Mouse (Mus musculus): ENCODE measurements at regions not wholly inside any gene's neighbourhood (a gene's known extent, or its start where the extent isn't known, plus 50 kb on each side); places are given as distances from the start of the nearest gene placed in this dataset.

DNA sequence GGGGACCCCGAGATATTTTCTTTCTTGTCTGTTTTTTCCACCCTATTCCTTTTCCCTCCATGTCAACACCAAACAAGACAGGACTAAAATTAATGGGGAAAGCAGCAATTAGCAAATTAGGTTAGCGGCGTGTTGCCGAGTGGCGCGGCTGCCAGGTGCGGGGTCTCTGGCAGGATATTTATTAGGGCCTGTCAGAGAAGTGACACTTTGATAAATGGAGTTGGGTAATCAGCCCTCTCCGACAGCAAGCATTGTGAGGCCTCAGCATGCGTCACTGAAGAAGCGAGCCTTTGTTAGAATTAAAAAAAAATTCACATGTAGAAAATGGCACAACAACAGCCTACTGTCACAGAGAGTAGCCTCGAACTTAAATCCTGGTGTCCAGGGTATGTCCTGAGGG is 162.3 kb downstream of the Dhx35 start:
- Histone ChIP-seq H3K27ac (no peak overlapping the region), H3K4me1 (no peaks in the 10 kb centered on the region), H3K36me3 (replicated peaks) (no peaks in the 10 kb centered on the region), H3K9me3 (no peaks in the 10 kb centered on the region), H3K9ac (no peak overlapping the region), H3K4me2 (no peak overlapping the region), H3K27me3 (replicated peaks) (no peaks in the 10 kb centered on the region), H3K4me3 (no peak overlapping the region)
- WGBS, result 82% methylated on average over 11 of the region's 11 CpGs
- ATAC-seq (replicated peaks), result no peak

DNA sequence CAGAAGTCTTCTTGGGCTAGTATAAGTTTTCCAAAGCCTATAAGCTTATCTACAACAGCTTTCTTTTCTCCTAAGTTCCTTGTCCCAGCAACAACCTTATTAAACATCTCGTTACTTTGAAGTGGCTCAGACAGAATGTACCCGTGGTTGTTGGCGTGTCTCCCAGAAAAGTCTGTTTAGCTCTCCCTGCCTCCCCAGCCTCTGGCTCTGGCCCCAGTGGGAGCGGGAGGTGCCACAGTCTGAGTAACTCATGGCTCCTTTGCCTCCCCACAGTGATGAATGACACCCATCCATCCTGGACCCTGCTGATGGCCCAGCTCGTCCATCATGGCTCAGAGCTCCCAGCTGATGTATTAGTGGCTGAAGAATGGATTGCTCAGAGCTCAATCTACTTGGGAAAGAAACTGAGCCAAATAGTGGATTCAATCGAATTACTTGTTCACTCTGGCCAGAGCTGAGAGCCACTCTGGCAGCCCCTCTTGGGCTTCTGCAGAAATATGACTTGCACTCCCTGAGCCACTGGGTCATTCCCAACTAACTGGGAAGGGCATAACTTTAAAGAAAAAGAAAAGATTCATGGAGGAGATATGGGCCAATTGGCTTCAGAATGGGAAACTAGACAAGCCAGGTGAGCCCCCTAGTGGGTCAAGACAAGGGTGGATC is 170.5 kb downstream of the Dhx35 start:
- ATAC-seq (replicated peaks), result no peak
- Histone ChIP-seq H3K27ac (no peak overlapping the region), H3K4me2 (no peak overlapping the region), H3K27me3 (replicated peaks) (no peaks in the 10 kb centered on the region), H3K9me3 (no peaks in the 10 kb centered on the region), H3K36me3 (replicated peaks) (no peaks in the 10 kb centered on the region), H3K9ac (no peak overlapping the region), H3K4me3 (no peak overlapping the region), H3K4me1 (no peaks in the 10 kb centered on the region)
- WGBS, result 77% methylated on average over 6 of the region's 6 CpGs

DNA sequence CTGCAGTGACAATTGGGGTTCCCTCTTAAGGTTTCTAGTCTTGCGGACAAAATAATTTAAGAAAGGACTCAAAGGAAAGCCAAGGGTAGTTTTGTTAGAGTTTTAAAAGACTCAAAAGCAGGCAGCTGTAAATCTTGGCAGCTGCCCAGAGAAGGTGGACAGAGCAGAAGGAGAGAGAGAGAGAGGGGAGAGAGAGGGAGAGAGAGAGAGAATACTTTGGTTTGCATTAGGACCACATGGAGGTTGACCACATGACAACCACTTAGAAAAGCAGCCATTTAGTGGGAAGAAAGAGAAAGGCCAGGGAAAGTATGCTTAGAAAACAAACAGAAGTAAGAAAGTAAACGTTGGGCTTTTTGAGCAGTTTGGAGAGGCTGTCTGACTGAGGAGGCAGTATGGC is 177.6 kb downstream of the Dhx35 start:
- Histone ChIP-seq H3K36me3 (replicated peaks) (no peaks in the 10 kb centered on the region), H3K4me1 (no peaks in the 10 kb centered on the region), H3K27ac (no peak overlapping the region), H3K4me3 (no peak overlapping the region), H3K27me3 (replicated peaks) (no peaks in the 10 kb centered on the region), H3K9ac (no peak overlapping the region), H3K9me3 (no peaks in the 10 kb centered on the region), H3K4me2 (no peak overlapping the region)
- no peak for ATAC-seq (replicated peaks)
- 44% methylated on average over 2 of the region's 2 CpGs for WGBS

GRCm38 (mm10) chr2:158985529-158986148 is 191.0 kb downstream of the Dhx35 start:
- Histone ChIP-seq H3K36me3 (replicated peaks) (no peaks in the 10 kb centered on the region), H3K4me2 (no peak overlapping the region), H3K4me1 (no peaks in the 10 kb centered on the region), H3K9me3 (no peaks in the 10 kb centered on the region), H3K27ac (no peak overlapping the region), H3K27me3 (replicated peaks) (no peaks in the 10 kb centered on the region), H3K4me3 (no peak overlapping the region), H3K9ac (no peak overlapping the region)
- 66% methylated on average over 17 of the region's 17 CpGs for WGBS
- no peak for ATAC-seq (replicated peaks)

DNA sequence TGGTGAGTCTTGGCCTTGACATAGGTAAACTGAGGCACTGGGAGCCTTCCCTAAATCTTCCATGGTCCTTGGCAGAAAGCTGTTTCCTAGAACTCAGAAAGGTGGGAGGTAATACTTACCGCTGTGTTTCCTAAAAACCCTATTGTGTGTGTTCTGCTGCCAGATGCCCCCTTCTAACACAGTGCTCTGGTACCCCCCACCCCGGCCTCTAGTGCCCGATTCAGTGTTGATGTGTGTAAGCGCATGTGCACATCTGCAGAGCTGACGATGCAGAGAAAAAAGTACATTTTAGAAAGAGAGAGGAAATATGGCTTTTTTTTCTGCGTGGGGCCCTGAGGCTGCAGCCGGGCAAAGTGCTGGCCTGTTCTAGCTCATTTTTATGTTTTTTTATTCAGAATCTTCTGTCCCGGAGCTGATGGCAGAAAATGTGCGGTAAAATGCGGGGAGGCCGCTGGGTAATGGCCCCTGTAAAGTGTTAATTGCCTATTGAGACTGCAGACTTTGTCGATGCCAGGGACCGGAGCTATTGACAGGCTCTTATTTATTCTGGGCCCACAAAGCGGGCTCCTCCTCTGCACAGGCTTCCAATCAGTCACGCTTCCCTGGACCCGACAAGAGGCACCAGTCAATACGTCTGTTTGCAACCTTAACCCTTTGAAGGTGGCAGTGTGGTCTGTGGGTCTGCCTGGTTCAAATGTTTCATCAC is 208.0 kb downstream of the Dhx35 start:
- peak overlapping the region; percentile 42 for H3K4me2 ChIP-seq
- no peaks in the 10 kb centered on the region for H3K36me3 ChIP-seq (replicated peaks)
- peak overlapping the region; percentile 13; the same call in 1 of the 2 replicates for H3K4me3 ChIP-seq
- 0 out of 2 replicates have a peak overlapping the region, but pooled peaks have one; percentile 3 for H3K27ac ChIP-seq
- WGBS, result 11% methylated on average over 17 of the region's 17 CpGs
- H3K9ac ChIP-seq, result 0 out of 2 replicates have a peak overlapping the region, but pooled peaks have one; percentile 17
- no peaks in the 10 kb centered on the region for H3K9me3 ChIP-seq
- peaks cover 22% of the 10 kb centered on the region for H3K4me1 ChIP-seq
- peak; percentile 85 for ATAC-seq (replicated peaks)
- no peaks in the 10 kb centered on the region for H3K27me3 ChIP-seq (replicated peaks)

GRCm38 (mm10) chr2:159003187-159003497 is 208.5 kb downstream of the Dhx35 start:
- 27% methylated on average over 4 of the region's 4 CpGs for WGBS
- no peak overlapping the region for H3K9ac ChIP-seq

DNA sequence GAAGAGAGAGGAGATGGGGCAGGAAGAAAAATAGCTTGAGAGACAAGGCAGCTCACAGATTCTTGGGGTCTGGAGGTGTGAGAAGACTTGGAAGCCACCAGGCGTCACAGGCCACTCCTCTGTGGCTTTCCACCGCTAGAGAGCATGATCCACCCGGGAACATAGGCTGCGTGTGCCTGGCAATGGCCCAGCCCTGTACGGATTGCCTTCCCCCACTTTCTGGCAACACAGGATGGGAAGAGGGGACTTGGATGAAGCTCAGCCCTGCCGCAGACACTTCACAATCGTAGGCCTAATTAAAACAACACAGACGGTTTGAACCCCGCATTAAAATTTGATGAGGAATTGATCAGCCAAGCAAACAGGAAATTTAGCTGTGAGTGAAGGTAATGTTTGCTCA is 209.8 kb downstream of the Dhx35 start:
- Histone ChIP-seq H3K27ac (peak overlapping the region; percentile 32; the same call in 1 of the 2 replicates), H3K4me2 (no peak overlapping the region), H3K4me1 (peaks cover 22% of the 10 kb centered on the region), H3K36me3 (replicated peaks) (no peaks in the 10 kb centered on the region), H3K9me3 (no peaks in the 10 kb centered on the region), H3K9ac (no peak overlapping the region), H3K27me3 (replicated peaks) (no peaks in the 10 kb centered on the region), H3K4me3 (no peak overlapping the region)
- WGBS, result 44% methylated on average over 9 of the region's 9 CpGs
- 0 out of 2 replicates have a peak, but pooled peaks have one; percentile 50 for ATAC-seq (replicated peaks)

More at GRCm38 (mm10) chr2:159003187-159003497, 208.5 kb downstream of the Dhx35 start:
- H3K4me1 ChIP-seq, result peaks cover 22% of the 10 kb centered on the region
- H3K4me2 ChIP-seq, result peak overlapping the region; percentile 42; the same call in 1 of the 2 replicates
- no peak overlapping the region for H3K4me3 ChIP-seq
- 0 out of 2 replicates have a peak, but pooled peaks have one; percentile 17 for ATAC-seq (replicated peaks)
- H3K27me3 ChIP-seq (replicated peaks), result no peaks in the 10 kb centered on the region
- H3K36me3 ChIP-seq (replicated peaks), result no peaks in the 10 kb centered on the region
- no peaks in the 10 kb centered on the region for H3K9me3 ChIP-seq
- no peak overlapping the region for H3K27ac ChIP-seq

- H3K27ac ChIP-seq, result no peak overlapping the region
- H3K36me3 ChIP-seq (replicated peaks), result no peaks in the 10 kb centered on the region
- 0 out of 2 replicates have a peak, but pooled peaks cover 4% of the 10 kb centered on the region for H3K4me1 ChIP-seq
- ATAC-seq (replicated peaks), result no peak
- H3K9ac ChIP-seq, result no peak overlapping the region
- no peak overlapping the region for H3K4me2 ChIP-seq
- WGBS, result 82% methylated on average over 4 of the region's 4 CpGs
- H3K27me3 ChIP-seq (replicated peaks), result no peaks in the 10 kb centered on the region
- no peak overlapping the region for H3K4me3 ChIP-seq
- no peaks in the 10 kb centered on the region for H3K9me3 ChIP-seq
These were observed 218.1 kb downstream of the Dhx35 start for GRCm38 (mm10) chr2:159012725-159013124.

GRCm38 (mm10) chr2:159014553-159014952 is 219.9 kb downstream of the Dhx35 start:
- H3K4me1 ChIP-seq, result 0 out of 2 replicates have a peak, but pooled peaks cover 4% of the 10 kb centered on the region
- ATAC-seq (replicated peaks), result peak; percentile 17; the same call in 1 of the 2 replicates
- H3K9ac ChIP-seq, result no peak overlapping the region
- H3K27me3 ChIP-seq (replicated peaks), result no peaks in the 10 kb centered on the region
- no peaks in the 10 kb centered on the region for H3K36me3 ChIP-seq (replicated peaks)
- no peak overlapping the region for H3K4me3 ChIP-seq
- no peak overlapping the region for H3K4me2 ChIP-seq
- H3K27ac ChIP-seq, result no peak overlapping the region
- no peaks in the 10 kb centered on the region for H3K9me3 ChIP-seq
- WGBS, result 48% methylated on average over 8 of the region's 8 CpGs

DNA sequence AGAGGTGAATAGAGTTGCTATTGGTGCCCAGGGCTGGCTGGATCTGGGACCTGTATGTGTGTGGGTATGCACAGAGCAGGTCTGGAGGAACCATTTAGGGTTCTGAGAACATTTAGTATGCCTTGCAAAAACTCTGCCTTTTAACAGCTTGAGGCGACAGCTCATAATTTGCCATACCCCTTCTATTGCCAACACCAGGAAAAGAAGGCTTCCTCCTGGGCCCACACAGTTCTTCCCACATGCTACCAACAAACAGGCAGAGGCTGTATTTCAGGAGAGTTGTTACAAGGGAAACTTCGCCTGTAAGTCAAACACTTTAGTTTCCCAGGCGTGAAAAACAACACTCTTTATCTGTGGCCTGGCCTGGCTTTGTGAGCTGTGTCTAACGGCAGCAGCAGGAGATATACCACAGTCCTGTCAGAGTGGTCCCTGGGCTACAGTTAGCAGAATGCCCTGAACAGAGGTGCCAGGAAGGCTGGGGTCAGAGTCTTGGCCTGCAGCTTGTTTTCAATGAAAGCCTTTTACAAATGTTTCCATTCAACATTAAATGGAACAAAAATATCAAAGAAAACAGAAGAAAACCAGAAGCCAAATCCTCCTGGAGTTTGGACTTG is 225.4 kb downstream of the Dhx35 start:
- H3K9ac ChIP-seq, result no peak overlapping the region
- ATAC-seq (replicated peaks), result no peak
- no peaks in the 10 kb centered on the region for H3K4me1 ChIP-seq
- no peaks in the 10 kb centered on the region for H3K9me3 ChIP-seq
- H3K27ac ChIP-seq, result no peak overlapping the region
- 68% methylated on average over 4 of the region's 4 CpGs for WGBS
- no peak overlapping the region for H3K4me3 ChIP-seq
- no peak overlapping the region for H3K4me2 ChIP-seq
- no peaks in the 10 kb centered on the region for H3K27me3 ChIP-seq (replicated peaks)
- no peaks in the 10 kb centered on the region for H3K36me3 ChIP-seq (replicated peaks)

GRCm38 (mm10) chr2:159032147-159032546 is 237.5 kb downstream of the Dhx35 start:
- Histone ChIP-seq H3K9ac (no peak overlapping the region), H3K36me3 (replicated peaks) (no peaks in the 10 kb centered on the region), H3K4me3 (no peak overlapping the region), H3K4me2 (no peak overlapping the region), H3K4me1 (no peaks in the 10 kb centered on the region), H3K27ac (no peak overlapping the region), H3K27me3 (replicated peaks) (no peaks in the 10 kb centered on the region), H3K9me3 (no peaks in the 10 kb centered on the region)
- 65% methylated on average over 8 of the region's 8 CpGs for WGBS
- no peak for ATAC-seq (replicated peaks)

GRCm38 (mm10) chr2:159039916-159040315 is 245.3 kb downstream of the Dhx35 start:
- H3K27me3 ChIP-seq (replicated peaks), result no peaks in the 10 kb centered on the region
- 44% methylated on average over 4 of the region's 4 CpGs for WGBS
- H3K4me2 ChIP-seq, result no peak overlapping the region
- H3K4me1 ChIP-seq, result no peaks in the 10 kb centered on the region
- no peak overlapping the region for H3K4me3 ChIP-seq
- no peaks in the 10 kb centered on the region for H3K36me3 ChIP-seq (replicated peaks)
- no peak for ATAC-seq (replicated peaks)
- no peak overlapping the region for H3K27ac ChIP-seq
- H3K9me3 ChIP-seq, result no peaks in the 10 kb centered on the region
- no peak overlapping the region for H3K9ac ChIP-seq

Measured in midbrain, embryonic 15.5 days (tissue).